In genomic region chr4:56685123-56685522, GRCm38 (mm10) we compare ENCODE assay signal across 8 mouse cellular contexts. TPM values are rescaled to one million over a fixed set of nuclear protein-coding genes. Genes with fewer than 3 reads are reported as not detected.
DNase-seq lines count a peak whose midpoint lies in the region; ATAC-seq and TF ChIP-seq lines count a peak whose summit lies in the region.

No protein-coding gene starts in this region.

- no peak for TF ChIP-seq POLR2A in myocyte (IDR thresholded peaks at IDR 0.05; ENCODE audit: insufficient read length, low read depth)

- H3K9me3 ChIP-seq in embryonic facial prominence, embryonic 13.5 days: no peaks in the 10 kb centered on the region
- H3K9me3 ChIP-seq in limb, embryonic 12.5 days: no peaks in the 10 kb centered on the region

- H3K79me2 ChIP-seq in myocyte (ENCODE audit: control insufficient read depth, insufficient read depth): no peaks in the 10 kb centered on the region

- H3K4me1 ChIP-seq in embryonic facial prominence, embryonic 13.5 days: 0 out of 2 replicates have a peak, but pooled peaks cover 4% of the 10 kb centered on the region
- peaks cover 10% of the 10 kb centered on the region for H3K4me1 ChIP-seq in limb, embryonic 12.5 days (replicated peaks)

- no peak overlapping the region for H3K9ac ChIP-seq in embryonic facial prominence, embryonic 13.5 days
- H3K9ac ChIP-seq in limb, embryonic 12.5 days (replicated peaks): no peak overlapping the region

- no peak overlapping the region for H3K27ac ChIP-seq in embryonic facial prominence, embryonic 13.5 days
- no peak overlapping the region for H3K27ac ChIP-seq in limb, embryonic 12.5 days

- H3ac ChIP-seq in myocyte (ENCODE audit: control insufficient read depth, insufficient read length): no peak overlapping the region

- H3K4me2 ChIP-seq in embryonic facial prominence, embryonic 13.5 days: peak overlapping the region; percentile 42
- H3K4me2 ChIP-seq in limb, embryonic 12.5 days: peak overlapping the region; percentile 27
- peak overlapping the region; percentile 58 for H3K4me2 ChIP-seq in myocyte (ENCODE audit: low read depth)

- H3K36me3 ChIP-seq in embryonic facial prominence, embryonic 13.5 days: no peaks in the 10 kb centered on the region
- H3K36me3 ChIP-seq in limb, embryonic 12.5 days: no peaks in the 10 kb centered on the region
- H3K36me3 ChIP-seq in myocyte (ENCODE audit: control insufficient read depth, insufficient read depth): no peaks in the 10 kb centered on the region

- ATAC-seq in embryonic facial prominence, embryonic 13.5 days (ENCODE audit: insufficient number of reproducible peaks, insufficient read depth, low FRiP score, low TSS enrichment, low read depth): no peak
- ATAC-seq in limb, embryonic 12.5 days (ENCODE audit: insufficient number of reproducible peaks, insufficient read depth, low FRiP score, low TSS enrichment, low read depth): peak; percentile 20; the same call in 1 of the 2 replicates

- WGBS in embryonic facial prominence, embryonic 13.5 days: 5% methylated on average over 9 of the region's 9 CpGs
- 9% methylated on average over 9 of the region's 9 CpGs for WGBS in limb, embryonic 12.5 days

- peaks cover 6% of the 10 kb centered on the region for H3K27me3 ChIP-seq in embryonic facial prominence, embryonic 13.5 days
- peaks cover 8% of the 10 kb centered on the region; the same call in 1 of the 2 replicates for H3K27me3 ChIP-seq in limb, embryonic 12.5 days
- H3K27me3 ChIP-seq in myocyte (ENCODE audit: control insufficient read depth, insufficient read depth, insufficient read length): no peaks in the 10 kb centered on the region

- H3K4me3 ChIP-seq in embryonic facial prominence, embryonic 13.5 days: no peak overlapping the region
- H3K4me3 ChIP-seq in limb, embryonic 12.5 days (replicated peaks): no peak overlapping the region
- H3K4me3 ChIP-seq in myocyte: no peak overlapping the region

- DNase-seq in 416B (ENCODE audit: low read depth): peak; percentile 80
- DNase-seq in adrenal gland, postnatal 36 days: peak; percentile 88 to 90
- DNase-seq in heart, adult 8-10 months (ENCODE audit: low spot score): peak; percentile 90
- peak; percentile 76 to 91 for DNase-seq in kidney, adult 8-10 months
- peak; percentile 65 to 82 for DNase-seq in spleen, postnatal 4 days (ENCODE audit: low spot score in 2 of 2)

TF ChIP-seq in myocyte, 11 proteins besides CTCF, POLR2A, EP300 and RAD21:
- TF ChIP-seq CEBPB (IDR thresholded peaks at IDR 0.05; ENCODE audit: insufficient read depth, poor library complexity, severe bottlenecking) (no peak), USF1 (IDR thresholded peaks at IDR 0.05; ENCODE audit: low read depth) (no peak), TCF3 (IDR thresholded peaks at IDR 0.05; ENCODE audit: insufficient read length, low read depth) (no peak), TCF12 (IDR thresholded peaks at IDR 0.05; ENCODE audit: insufficient read depth, poor library complexity, severe bottlenecking) (no peak), SRF (IDR thresholded peaks at IDR 0.05; ENCODE audit: control insufficient read depth, insufficient read length, low read depth) (no peak), POLR2AphosphoS2 (IDR thresholded peaks at IDR 0.05; ENCODE audit: insufficient read length, low read depth) (no peak), MYOD1 (IDR thresholded peaks at IDR 0.05; ENCODE audit: control insufficient read depth in 1 of 3, insufficient read length in 2 of 3, low read depth in 2 of 3) (no peak), REST (IDR thresholded peaks at IDR 0.05; ENCODE audit: insufficient read depth, insufficient read length) (no peak), E2F4 (IDR thresholded peaks at IDR 0.05; ENCODE audit: insufficient read depth) (no peak), MYOG (IDR thresholded peaks at IDR 0.05; ENCODE audit: control insufficient read depth in 1 of 3, insufficient read depth in 1 of 3, insufficient read length in 2 of 3, low read depth in 2 of 3) (no peak), MAX (IDR thresholded peaks at IDR 0.05; ENCODE audit: low read depth) (no peak)

RNA-seq across cellular contexts. Expression of gene Gm26657, which starts 54.7 kb away (rescaled TPM):
- total RNA-seq in adrenal gland, postnatal 36 days (2021): not detected
- not detected in 2 replicates for polyA plus RNA-seq in embryonic facial prominence, embryonic 13.5 days (2015; fragmentation: Nextera tagmentation; extraction: Ambion mirVana)
- total RNA-seq in heart, adult 8-10 months (2022): not detected
- polyA plus RNA-seq in limb, embryonic 12.5 days (2016; fragmentation: Nextera tagmentation; extraction: Ambion mirVana): not detected in 2 replicates
- polyA plus RNA-seq in myocyte (2012; fragmentation: generic; extraction: Trizol): not detected

RNA-seq across cellular contexts. Expression of gene Actl7b, which starts 56.1 kb away (rescaled TPM):
- under 1 TPM in 1 of 2 experiments, not detected in 1; 0.20 TPM for total RNA-seq in adrenal gland, postnatal 36 days (2021)
- polyA plus RNA-seq in embryonic facial prominence, embryonic 13.5 days (2015; fragmentation: Nextera tagmentation; extraction: Ambion mirVana): not detected in 2 replicates
- not detected for total RNA-seq in heart, adult 8-10 months (2022)
- polyA plus RNA-seq in limb, embryonic 12.5 days (2016; fragmentation: Nextera tagmentation; extraction: Ambion mirVana): 0.19 TPM in 1 of 2 replicates, not detected in the other
- not detected for polyA plus RNA-seq in myocyte (2012; fragmentation: generic; extraction: Trizol)

RNA-seq across cellular contexts. Expression of gene Actl7a, which starts 58.1 kb away (rescaled TPM):
- not detected for total RNA-seq in adrenal gland, postnatal 36 days (2021)
- not detected in 2 replicates for polyA plus RNA-seq in embryonic facial prominence, embryonic 13.5 days (2015; fragmentation: Nextera tagmentation; extraction: Ambion mirVana)
- not detected for total RNA-seq in heart, adult 8-10 months (2022)
- polyA plus RNA-seq in limb, embryonic 12.5 days (2016; fragmentation: Nextera tagmentation; extraction: Ambion mirVana): not detected in 2 replicates
- not detected for polyA plus RNA-seq in myocyte (2012; fragmentation: generic; extraction: Trizol)
